Mouse (Mus musculus) hindbrain, embryonic 12.5 days (tissue): ENCODE measurements around the gene Anapc16. TPM values are rescaled to one million over a fixed set of nuclear protein-coding genes. Genes with fewer than 3 reads are reported as not detected.

ENCODE experiments used
- ATAC-seq: fragments of 200-750 bp; cut with Nextera tagmentation; 2 replicates; pipeline ENCODE4 v1.8.0; 2017; ENCODE audit warnings: moderate TSS enrichment; ENCODE audit not compliant: low FRiP score
- H3K27ac ChIP-seq: fragments of 300-500 bp; sonication (generic); 2 replicates; pipeline ENCODE4 v1.5.1; 2016; ENCODE audit warnings: mild to moderate bottlenecking
- H3K27me3 ChIP-seq: fragments of 300-500 bp; sonication (generic); 2 replicates; pipeline ENCODE4 v1.6.1; 2016; ENCODE audit warnings: mild to moderate bottlenecking
- H3K36me3 ChIP-seq: fragments of 300-500 bp; sonication (generic); 2 replicates; pipeline ENCODE4 v1.6.1; 2016; ENCODE audit warnings: mild to moderate bottlenecking
- H3K4me1 ChIP-seq: fragments of 300-500 bp; sonication (generic); 2 replicates; pipeline ENCODE4 v1.6.1; 2016
- H3K4me2 ChIP-seq: fragments of 300-500 bp; sonication (generic); replicated peaks from 2 replicates; pipeline ENCODE4 v1.6.1; 2016; ENCODE audit warnings: mild to moderate bottlenecking
- H3K4me3 ChIP-seq: fragments of 300-500 bp; sonication (generic); 2 replicates; pipeline ENCODE4 v1.5.1; 2016; ENCODE audit warnings: mild to moderate bottlenecking
- H3K9ac ChIP-seq: fragments of 300-500 bp; sonication (generic); 2 replicates; pipeline ENCODE4 v1.6.1; 2016; ENCODE audit warnings: mild to moderate bottlenecking, moderate library complexity
- H3K9me3 ChIP-seq: fragments of 300-500 bp; sonication (generic); replicated peaks from 2 replicates; pipeline ENCODE4 v1.6.1; 2016; ENCODE audit warnings: mild to moderate bottlenecking
- WGBS: fragments of 180-500 bp; shearing (Covaris S2); methylation state at CpG from one replicate; pipeline ENCODE4 v1.1.7; 2016; 5-methylcytosine and 5-hydroxymethylcytosine counted together
- polyA plus RNA-seq: library from polyadenylated mRNA; unstranded; fragments of >200 nt; fragmentation: Nextera tagmentation; extraction: Ambion mirVana; gene quantifications from 2 replicates; pipeline ENCODE4 v1.2.1, GENCODE M21; 2016

The Anapc16 gene
- polyA plus RNA-seq, 1 experiment from 2014 or later, result 119 TPM

- peak; percentile 7; the same call in 1 of the 2 replicates for ATAC-seq
- Histone ChIP-seq H3K9ac (peak overlapping the region; percentile 54), H3K4me1 (peaks cover 18% of the 10 kb centered on the region), H3K4me2 (peak overlapping the region; percentile 48), H3K4me3 (peak overlapping the region; percentile 14; the same call in 1 of the 2 replicates), H3K27me3 (no peaks in the 10 kb centered on the region), H3K9me3 (no peaks in the 10 kb centered on the region; the same call in 1 of the 2 replicates), H3K36me3 (no peaks in the 10 kb centered on the region), H3K27ac (peak overlapping the region; percentile 49)
- WGBS, result 52% methylated on average over 21 of the region's 21 CpGs
Observed at GRCm38 (mm10) chr10:59942281-59942846, 60.6 kb downstream of the Anapc16 start.

- Histone ChIP-seq H3K4me1 (peaks cover 23% of the 10 kb centered on the region), H3K27ac (no peak overlapping the region), H3K27me3 (no peaks in the 10 kb centered on the region), H3K4me3 (no peak overlapping the region), H3K9me3 (no peaks in the 10 kb centered on the region; the same call in 1 of the 2 replicates), H3K4me2 (no peak overlapping the region), H3K9ac (no peak overlapping the region), H3K36me3 (no peaks in the 10 kb centered on the region)
- ATAC-seq, result no peak
- 76% methylated on average over 1 of the region's 1 CpGs for WGBS
Observed at GRCm38 (mm10) chr10:59939081-59939480, 63.9 kb downstream of the Anapc16 start.

GRCm38 (mm10) chr10:59938662-59939061, 64.3 kb downstream of the Anapc16 start:
- H3K27ac ChIP-seq, result no peak overlapping the region
- H3K9me3 ChIP-seq, result no peaks in the 10 kb centered on the region; the same call in 1 of the 2 replicates
- H3K4me1 ChIP-seq, result peaks cover 22% of the 10 kb centered on the region
- H3K36me3 ChIP-seq, result no peaks in the 10 kb centered on the region
- H3K9ac ChIP-seq, result no peak overlapping the region
- no peak overlapping the region for H3K4me3 ChIP-seq
- 89% methylated on average over 5 of the region's 5 CpGs for WGBS
- H3K4me2 ChIP-seq, result no peak overlapping the region
- ATAC-seq, result no peak
- no peaks in the 10 kb centered on the region for H3K27me3 ChIP-seq

Other genes starting within 250 kb of the Anapc16 start
- gene Dnajb12, start 123.6 kb downstream of the Anapc16 start, polyA plus RNA-seq, result 23.8 and 24.7 TPM in 2 replicates
- gene Ddit4, start 51.3 kb downstream of the Anapc16 start, polyA plus RNA-seq, result 78.1 and 78.6 TPM in 2 replicates
- 36.3 and 38.0 TPM in 2 replicates for gene Ascc1, start 330 bp downstream of the Anapc16 start, polyA plus RNA-seq
- 35.4 and 38.6 TPM in 2 replicates for gene Spock2, start 103.1 kb upstream of the Anapc16 start, polyA plus RNA-seq
- 3.2 and 3.7 TPM in 2 replicates for gene Chst3, start 216.1 kb upstream of the Anapc16 start, polyA plus RNA-seq